Mouse (Mus musculus): ENCODE data around the gene Ccdc96.

DNA sequence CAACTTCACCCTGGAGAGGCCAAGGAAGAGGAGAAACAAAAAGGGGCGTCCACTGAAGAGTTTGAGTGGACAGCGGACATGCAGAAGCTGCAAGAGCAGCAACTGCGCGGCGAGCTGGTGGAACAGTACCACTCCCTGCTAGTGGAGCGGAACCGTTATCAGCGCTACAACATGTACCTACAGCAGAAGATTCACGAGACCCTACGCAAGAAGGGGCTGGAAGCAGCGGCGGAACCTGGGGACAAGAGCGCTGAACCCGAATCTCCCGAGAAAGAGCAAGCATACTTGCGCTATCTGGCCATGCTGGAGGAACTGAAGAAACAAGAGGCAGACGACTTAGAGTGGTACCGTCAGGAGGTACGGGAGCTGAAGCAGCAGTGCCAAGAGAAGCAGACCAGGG is 918 bp downstream of the Ccdc96 start:
- TF ChIP-seq CTCF (IDR thresholded peaks at IDR 0.05; ENCODE audit: insufficient read depth, low read depth, low read length) = no peak
- no peak for TF ChIP-seq POLR2A (IDR thresholded peaks at IDR 0.05; ENCODE audit: insufficient read depth, low read depth, low read length)

Data from olfactory bulb, adult 2 months (tissue).